Mouse (Mus musculus): ENCODE measurements at regions not wholly inside any gene's neighbourhood (a gene's known extent, or its start where the extent isn't known, plus 50 kb on each side); places are given as distances from the start of the nearest gene placed in this dataset. TPM values are rescaled to one million over a fixed set of nuclear protein-coding genes. Genes with fewer than 3 reads are reported as not detected.

DNA sequence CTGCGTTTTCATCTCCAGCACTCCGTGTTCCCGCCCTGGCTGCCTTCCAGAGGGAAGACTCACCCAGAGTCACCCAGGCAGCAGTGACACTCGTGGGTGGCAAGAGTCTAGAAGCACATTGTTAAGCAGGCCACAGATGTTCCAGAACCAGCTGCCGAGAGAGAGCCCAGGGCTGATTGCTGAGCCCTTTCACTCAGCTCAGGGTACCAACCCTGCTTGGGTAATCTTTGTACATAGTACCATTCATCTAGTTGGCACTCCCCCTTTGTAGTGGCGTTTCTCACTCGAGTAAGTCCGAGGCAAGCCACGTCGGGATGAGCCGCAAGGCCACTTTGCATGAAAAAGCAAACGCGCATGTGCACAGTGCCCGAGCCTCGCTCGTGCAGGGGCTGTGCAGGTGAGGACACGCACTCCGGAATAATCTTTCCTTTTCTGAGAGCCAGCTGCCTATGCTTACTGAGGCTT is 156.9 kb downstream of the Zfp281 start:
- H3K4me2 ChIP-seq (ENCODE audit: low read depth, low read length, severe bottlenecking), result peak overlapping the region; percentile 33; the same call in 1 of the 2 replicates
- H3K27ac ChIP-seq (ENCODE audit: low read depth, low read length), result no peak overlapping the region
- H3K4me3 ChIP-seq (ENCODE audit: low read depth, low read length), result no peak overlapping the region
- H3K9me3 ChIP-seq (ENCODE audit: control insufficient read depth, low read length), result no peaks in the 10 kb centered on the region
- DNase-seq (ENCODE audit: low spot score) (no peak), ATAC-seq (replicated peaks; ENCODE audit: low FRiP score) (peak; percentile 40)
- 33% methylated on average over 18 of the region's 18 CpGs for WGBS
- peaks cover 10% of the 10 kb centered on the region; the same call in 1 of the 2 replicates for H3K4me1 ChIP-seq (replicated peaks; ENCODE audit: control insufficient read depth, insufficient read depth, low read length)
- no peaks in the 10 kb centered on the region for H3K36me3 ChIP-seq (ENCODE audit: control insufficient read depth, insufficient read depth, low read length)
- no peak overlapping the region for H3K9ac ChIP-seq (ENCODE audit: low read length)
- no peaks in the 10 kb centered on the region for H3K27me3 ChIP-seq (ENCODE audit: control insufficient read depth, insufficient read depth, low read length)

DNA sequence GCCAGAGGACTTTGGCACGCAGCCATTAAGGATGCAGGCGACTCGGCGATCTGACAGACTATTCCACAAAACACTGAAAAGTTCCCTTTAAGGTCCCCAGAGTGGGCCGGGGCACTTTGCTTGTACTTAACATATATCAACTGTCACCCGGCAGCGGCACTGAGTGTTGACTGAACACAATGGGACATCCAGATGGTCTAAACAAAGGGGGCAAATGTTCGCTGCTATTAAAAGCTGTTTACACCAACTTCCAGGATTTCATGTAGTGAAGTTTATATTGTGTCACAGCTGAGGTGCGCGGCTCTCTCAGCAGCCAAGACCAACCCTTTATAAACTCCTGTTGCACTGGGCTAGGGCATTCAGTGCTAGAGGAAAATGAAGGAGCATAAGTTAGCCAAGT is 157.6 kb downstream of the Zfp281 start:
- Histone ChIP-seq H3K36me3 (ENCODE audit: control insufficient read depth, insufficient read depth, low read length) (no peaks in the 10 kb centered on the region), H3K4me1 (replicated peaks; ENCODE audit: control insufficient read depth, insufficient read depth, low read length) (peaks cover 8% of the 10 kb centered on the region; the same call in 1 of the 2 replicates), H3K9me3 (ENCODE audit: control insufficient read depth, low read length) (no peaks in the 10 kb centered on the region), H3K4me3 (ENCODE audit: low read depth, low read length) (no peak overlapping the region), H3K27ac (ENCODE audit: low read depth, low read length) (no peak overlapping the region), H3K4me2 (ENCODE audit: low read depth, low read length, severe bottlenecking) (peak overlapping the region; percentile 33; the same call in 1 of the 2 replicates), H3K9ac (ENCODE audit: low read length) (no peak overlapping the region), H3K27me3 (ENCODE audit: control insufficient read depth, insufficient read depth, low read length) (no peaks in the 10 kb centered on the region)
- ATAC-seq (replicated peaks; ENCODE audit: low FRiP score) (no peak), DNase-seq (ENCODE audit: low spot score) (no peak)
- WGBS, result 47% methylated on average over 10 of the region's 10 CpGs

DNA sequence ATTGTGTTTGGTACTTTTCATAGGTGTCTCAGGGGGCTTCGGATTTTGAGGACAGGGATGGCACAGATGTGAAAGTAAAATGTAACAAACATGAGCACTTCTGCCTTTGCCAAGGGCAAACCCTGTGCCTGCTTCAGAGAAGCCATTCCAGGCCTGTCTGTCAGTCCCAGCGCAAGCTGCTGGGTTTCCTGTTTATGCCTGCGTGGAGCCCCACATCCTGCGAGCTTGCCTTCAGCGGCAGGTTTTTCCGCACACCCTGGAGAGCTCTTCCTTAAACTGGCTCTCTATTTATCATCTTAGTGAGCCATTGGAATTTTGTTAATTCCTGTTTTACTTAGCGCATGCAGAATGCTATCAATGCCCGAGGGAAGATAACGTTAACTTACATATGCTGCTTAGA is 159.5 kb downstream of the Zfp281 start:
- no peaks in the 10 kb centered on the region for H3K9me3 ChIP-seq (ENCODE audit: control insufficient read depth, low read length)
- H3K4me2 ChIP-seq (ENCODE audit: low read depth, low read length, severe bottlenecking), result no peak overlapping the region
- H3K27ac ChIP-seq (ENCODE audit: low read depth, low read length), result no peak overlapping the region
- WGBS, result 78% methylated on average over 9 of the region's 9 CpGs
- H3K36me3 ChIP-seq (ENCODE audit: control insufficient read depth, insufficient read depth, low read length), result no peaks in the 10 kb centered on the region
- no peak overlapping the region for H3K9ac ChIP-seq (ENCODE audit: low read length)
- no peak overlapping the region for H3K4me3 ChIP-seq (ENCODE audit: low read depth, low read length)
- no peaks in the 10 kb centered on the region for H3K27me3 ChIP-seq (ENCODE audit: control insufficient read depth, insufficient read depth, low read length)
- H3K4me1 ChIP-seq (replicated peaks; ENCODE audit: control insufficient read depth, insufficient read depth, low read length), result peaks cover 6% of the 10 kb centered on the region; the same call in 1 of the 2 replicates
- ATAC-seq (replicated peaks; ENCODE audit: low FRiP score) (no peak), DNase-seq (ENCODE audit: low spot score) (no peak)

GRCm38 (mm10) chr1:136788979-136789513 is 164.3 kb downstream of the Zfp281 start:
- DNase-seq (ENCODE audit: low spot score) (no peak), ATAC-seq (replicated peaks; ENCODE audit: low FRiP score) (no peak)
- H3K27ac ChIP-seq (ENCODE audit: low read depth, low read length), result no peak overlapping the region
- H3K4me1 ChIP-seq (replicated peaks; ENCODE audit: control insufficient read depth, insufficient read depth, low read length), result no peaks in the 10 kb centered on the region
- no peak overlapping the region for H3K4me3 ChIP-seq (ENCODE audit: low read depth, low read length)
- H3K4me2 ChIP-seq (ENCODE audit: low read depth, low read length, severe bottlenecking), result no peak overlapping the region
- no peaks in the 10 kb centered on the region for H3K36me3 ChIP-seq (ENCODE audit: control insufficient read depth, insufficient read depth, low read length)
- H3K9me3 ChIP-seq (ENCODE audit: control insufficient read depth, low read length), result no peaks in the 10 kb centered on the region
- no peak overlapping the region for H3K9ac ChIP-seq (ENCODE audit: low read length)
- no peaks in the 10 kb centered on the region for H3K27me3 ChIP-seq (ENCODE audit: control insufficient read depth, insufficient read depth, low read length)
- WGBS, result 67% methylated on average over 30 of the region's 30 CpGs

DNA sequence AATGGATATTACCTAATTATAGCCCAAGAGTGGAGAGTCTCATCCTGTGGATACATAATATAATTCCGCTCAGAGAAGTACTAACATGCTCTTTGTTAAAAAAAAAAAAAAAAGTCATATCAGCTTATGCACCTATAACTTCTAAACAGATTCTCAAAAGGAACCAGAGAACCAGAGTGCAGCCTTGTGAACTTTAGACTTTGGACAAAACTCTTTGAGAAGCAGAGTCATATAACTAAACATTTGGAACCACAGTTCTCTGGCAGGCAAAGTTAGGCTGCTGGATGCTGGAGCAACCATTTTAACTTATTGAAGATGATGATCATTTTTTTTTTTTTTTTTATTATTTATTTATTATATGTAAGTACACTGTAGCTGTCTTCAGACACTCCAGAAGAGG is 166.9 kb downstream of the Zfp281 start:
- WGBS, result 98% methylated on average over 1 of the region's 1 CpGs
- DNase-seq (ENCODE audit: low spot score), result no peak
- no peaks in the 10 kb centered on the region for H3K36me3 ChIP-seq (ENCODE audit: control insufficient read depth, insufficient read depth, low read length)

More for the DNA sequence above, 166.9 kb downstream of the Zfp281 start:
- Histone ChIP-seq H3K9ac (ENCODE audit: low read length) (no peak overlapping the region), H3K4me3 (ENCODE audit: low read depth, low read length) (no peak overlapping the region), H3K4me2 (ENCODE audit: low read depth, low read length, severe bottlenecking) (no peak overlapping the region), H3K9me3 (ENCODE audit: control insufficient read depth, low read length) (no peaks in the 10 kb centered on the region), H3K4me1 (replicated peaks; ENCODE audit: control insufficient read depth, insufficient read depth, low read length) (no peaks in the 10 kb centered on the region), H3K27ac (ENCODE audit: low read depth, low read length) (no peak overlapping the region), H3K27me3 (ENCODE audit: control insufficient read depth, insufficient read depth, low read length) (no peaks in the 10 kb centered on the region)
- ATAC-seq (replicated peaks; ENCODE audit: low FRiP score), result no peak

Small RNAs in the stretch of these regions (microRNA-seq; reads per million reads assigned to microRNA genes)
- gene Gm22132 (ENCODE audit: insufficient number of aligned reads), result not detected
